Mouse (Mus musculus): ENCODE results near the gene Mei1.

Mei1 gene

DNA sequence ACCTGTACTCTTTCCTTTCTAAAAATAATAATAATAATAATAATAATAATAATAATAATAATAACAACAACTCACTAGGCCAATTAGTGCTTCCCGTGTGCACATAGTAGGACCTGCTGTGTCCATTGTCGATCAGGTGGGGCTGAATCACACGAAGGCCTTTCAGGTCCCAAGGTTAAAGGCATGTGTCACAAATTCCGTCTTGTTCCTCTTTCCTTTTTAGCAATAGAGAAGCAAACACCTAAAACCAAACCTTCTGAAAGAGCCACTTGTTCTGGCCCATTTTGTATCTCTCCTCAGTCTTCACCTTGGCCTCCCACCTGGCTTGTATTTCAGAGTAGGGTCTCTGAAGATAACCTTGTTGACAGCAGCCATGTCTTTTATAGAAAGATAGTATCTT lies 81.4 kb downstream of the Mei1 start:
- no peak for DNase-seq (ENCODE audit: low spot score in 2 of 2)

DNA sequence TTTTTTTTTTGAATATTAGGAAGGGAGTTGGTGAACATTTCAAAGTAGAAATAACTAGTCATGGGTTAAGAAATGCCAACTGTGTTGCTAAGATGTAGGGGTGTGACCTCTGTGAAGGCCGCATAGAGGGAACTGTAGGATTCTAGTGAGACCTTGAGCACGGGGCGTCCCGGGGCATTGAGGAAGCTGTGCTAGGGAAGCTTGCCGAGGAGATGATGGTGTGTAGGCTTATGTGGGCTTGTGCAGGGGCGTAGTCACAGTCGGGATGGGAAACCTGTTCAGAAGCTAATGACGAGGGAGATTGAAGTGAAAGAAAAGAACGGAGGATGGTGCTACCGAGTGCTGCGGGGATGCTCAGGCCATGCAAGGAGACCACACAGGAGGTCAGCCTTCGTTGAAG lies 82.2 kb downstream of the Mei1 start:
- DNase-seq (ENCODE audit: low spot score in 2 of 2): no peak

DNA sequence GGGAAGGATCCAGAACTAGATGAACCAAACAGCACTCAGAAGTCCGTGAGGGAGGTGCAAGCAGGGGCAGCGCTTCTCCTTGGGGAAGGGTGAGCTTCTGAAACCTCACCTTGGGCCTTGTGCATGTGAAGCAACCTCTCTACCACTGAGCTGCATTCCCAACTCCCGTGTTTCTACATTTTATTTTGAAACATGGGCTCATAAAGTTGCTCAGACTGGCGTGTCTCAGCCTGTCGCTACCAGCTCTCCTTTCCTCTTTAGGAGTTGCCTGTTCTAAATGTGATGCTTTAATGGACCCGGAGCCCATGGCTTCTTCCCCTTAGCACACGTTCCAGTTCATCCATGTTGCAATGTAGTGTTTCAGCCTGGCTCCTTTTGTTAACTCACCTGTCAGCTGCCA lies 82.6 kb downstream of the Mei1 start:
- no peak for DNase-seq (ENCODE audit: low spot score in 2 of 2)

DNA sequence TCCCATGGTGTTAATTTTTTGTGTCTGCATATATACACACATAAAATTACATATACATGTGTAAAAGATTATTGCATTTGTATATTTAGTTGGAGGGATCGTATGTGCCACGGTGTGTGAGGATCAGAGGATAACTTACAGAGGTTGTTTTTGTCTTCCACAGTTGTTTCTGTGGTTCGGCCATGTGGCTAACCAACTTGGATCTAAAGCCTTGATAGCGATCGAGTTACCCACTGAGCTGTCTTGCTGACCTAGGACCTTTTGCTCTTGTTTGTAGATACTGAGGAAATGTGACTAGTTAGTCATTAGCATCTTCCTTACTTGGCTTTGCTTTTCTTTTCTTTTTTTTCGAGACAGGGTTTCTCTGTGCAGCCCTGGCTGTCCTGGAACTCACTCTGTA lies 86.5 kb downstream of the Mei1 start:
- no peak for DNase-seq (ENCODE audit: low spot score in 2 of 2)

DNA sequence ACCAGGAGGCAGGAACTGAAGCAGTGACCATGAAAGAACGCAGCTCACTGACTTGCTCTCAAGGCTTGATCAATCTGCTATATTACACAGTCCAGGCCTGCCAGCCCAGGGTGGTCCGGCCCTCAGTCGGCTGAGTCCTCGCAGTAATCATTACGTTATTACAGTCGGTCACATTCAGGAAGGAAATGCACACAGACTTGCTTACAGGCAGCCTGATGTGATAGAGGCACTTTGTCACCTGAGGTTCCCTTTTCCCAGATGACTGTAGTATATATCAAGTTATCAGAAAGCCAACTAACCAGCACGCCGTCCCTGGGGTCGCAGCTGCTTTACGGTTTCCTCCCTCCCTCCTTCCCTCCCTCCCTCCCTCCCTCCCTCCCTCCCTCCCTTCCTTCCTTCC lies 87.1 kb downstream of the Mei1 start:
- no peak for DNase-seq (ENCODE audit: low spot score in 2 of 2)

DNA sequence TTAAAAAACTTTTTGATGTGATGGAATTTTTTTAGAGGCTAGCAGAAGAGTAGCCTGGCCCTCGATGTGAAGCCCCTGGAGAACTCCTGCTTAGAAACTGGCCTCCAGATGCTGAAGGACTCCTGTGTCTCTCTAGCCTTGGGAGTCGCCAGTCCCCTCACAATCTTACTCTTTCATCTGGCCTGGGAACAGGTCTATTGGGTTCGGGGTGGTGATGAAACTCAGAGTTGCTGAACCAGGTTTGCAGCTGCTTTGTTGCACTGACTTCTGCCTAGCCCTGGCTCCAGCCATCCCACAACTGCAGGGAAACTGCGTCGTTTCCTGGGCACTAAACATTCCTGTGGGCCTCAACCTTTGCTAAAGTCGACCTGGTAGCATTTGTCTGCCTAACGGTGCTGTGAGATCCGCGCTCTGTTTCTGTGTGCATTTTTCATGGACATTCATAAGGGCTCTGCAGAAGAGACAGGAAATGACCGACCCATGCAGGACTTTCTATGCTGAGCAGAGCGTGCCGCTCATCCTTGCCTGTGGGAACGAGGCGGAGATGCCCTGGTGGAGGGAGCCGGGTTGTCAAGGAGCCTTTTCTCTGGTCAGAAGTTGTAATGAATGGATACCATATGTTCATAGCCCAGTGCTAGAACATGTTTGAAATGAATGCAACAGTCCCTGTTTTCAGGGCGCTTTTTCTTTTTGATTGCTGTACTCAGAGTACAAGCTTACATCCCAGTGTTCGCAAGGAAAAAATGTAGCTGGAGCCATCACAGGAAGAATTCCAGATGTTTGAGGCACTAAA lies 88.6 kb downstream of the Mei1 start:
- no peak for DNase-seq (ENCODE audit: low spot score in 2 of 2)

DNA sequence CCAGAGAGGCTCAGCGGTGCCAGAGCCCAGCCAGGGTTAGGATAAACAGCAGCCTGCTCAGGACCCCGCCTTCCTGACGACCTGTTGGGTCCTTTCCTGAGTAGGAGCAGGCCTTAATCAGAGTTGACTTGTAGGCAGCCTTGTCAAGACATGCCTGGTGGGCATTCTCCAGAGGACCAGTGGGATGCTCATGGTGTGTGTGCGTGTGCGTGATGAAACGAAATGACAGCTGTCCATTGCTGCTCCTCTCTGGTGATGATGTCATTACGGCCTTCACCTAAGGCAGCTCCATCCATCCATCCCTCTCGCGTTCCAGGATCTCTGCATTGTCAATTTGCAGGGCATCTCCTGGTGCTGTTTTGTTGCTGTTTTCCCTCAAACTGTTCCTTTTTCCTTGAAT lies 89.7 kb downstream of the Mei1 start:
- no peak for DNase-seq (ENCODE audit: low spot score in 2 of 2)

DNA sequence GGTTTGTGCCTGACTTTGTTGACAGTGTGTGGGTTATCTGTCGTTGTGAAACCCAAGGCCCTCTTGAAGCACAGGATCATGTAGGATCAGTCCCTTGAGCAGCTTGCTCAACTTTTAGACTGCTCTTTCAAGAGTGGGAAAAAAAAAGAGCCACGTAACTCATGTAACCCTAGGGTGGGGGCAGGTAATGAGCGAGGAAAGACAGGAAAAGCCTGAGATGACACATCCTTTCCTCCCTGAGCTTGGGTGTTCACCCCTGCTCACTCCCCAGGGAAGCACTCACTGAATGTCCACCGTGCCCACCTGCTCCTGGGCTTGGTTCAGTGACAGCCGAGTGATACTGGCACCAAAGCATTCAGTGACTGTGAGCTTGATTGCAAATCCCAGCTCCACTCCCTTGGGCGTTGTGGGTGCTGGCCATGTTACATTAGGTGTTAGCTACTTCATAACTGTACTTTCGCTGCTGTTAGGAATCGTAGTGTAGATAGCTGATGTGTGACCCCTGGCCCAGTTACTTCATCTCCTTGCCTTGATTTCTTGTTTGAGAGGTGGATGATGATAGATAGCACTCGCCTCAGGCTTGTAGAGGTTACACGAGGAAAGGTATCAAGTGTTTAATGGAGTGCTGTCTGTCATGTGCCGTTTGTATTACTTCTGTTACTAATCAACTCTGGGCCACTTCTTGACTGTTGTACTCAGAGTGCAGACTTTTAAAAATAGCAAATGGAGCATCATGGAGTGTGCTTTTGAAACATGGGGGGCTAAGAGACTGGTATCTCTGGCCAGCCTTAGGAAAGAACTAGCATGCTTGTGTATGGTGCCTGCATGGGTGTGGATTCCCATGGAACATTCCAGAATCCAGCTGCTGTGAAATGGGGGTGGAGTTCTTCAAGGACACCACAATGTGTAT lies 91.2 kb downstream of the Mei1 start:
- DNase-seq (ENCODE audit: low spot score in 2 of 2): no peak

DNA sequence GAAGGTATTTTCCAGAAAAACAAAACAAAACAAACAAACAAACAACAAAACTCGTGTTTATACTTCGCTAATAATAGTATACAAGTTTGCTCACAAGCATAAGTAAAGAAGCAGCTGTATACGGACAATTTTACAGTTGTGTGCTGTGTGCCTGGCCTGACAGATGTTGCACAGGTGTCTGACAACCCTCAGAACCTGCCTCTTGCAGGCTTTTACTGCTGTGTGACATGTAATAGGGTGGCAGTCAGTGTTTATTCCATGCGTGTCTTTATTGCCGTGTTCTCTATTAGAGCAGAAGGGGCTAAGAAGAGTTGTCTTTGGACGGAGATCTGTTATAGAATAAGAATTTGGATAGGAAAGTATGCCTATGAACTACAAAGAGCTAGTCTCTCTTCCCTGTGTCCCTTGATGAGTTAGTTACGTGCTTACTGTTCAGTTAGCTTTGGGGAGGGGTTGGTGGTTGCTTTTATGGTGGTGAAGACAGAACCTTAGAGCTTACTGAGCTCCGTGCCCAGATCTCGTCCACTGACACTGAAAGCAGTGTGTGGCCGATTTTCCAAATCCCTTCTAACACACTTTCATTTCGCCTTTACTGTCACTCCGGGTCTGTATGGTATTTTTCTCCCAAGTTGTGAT lies 92.3 kb downstream of the Mei1 start:
- DNase-seq (ENCODE audit: low spot score in 2 of 2): no peak

DNA sequence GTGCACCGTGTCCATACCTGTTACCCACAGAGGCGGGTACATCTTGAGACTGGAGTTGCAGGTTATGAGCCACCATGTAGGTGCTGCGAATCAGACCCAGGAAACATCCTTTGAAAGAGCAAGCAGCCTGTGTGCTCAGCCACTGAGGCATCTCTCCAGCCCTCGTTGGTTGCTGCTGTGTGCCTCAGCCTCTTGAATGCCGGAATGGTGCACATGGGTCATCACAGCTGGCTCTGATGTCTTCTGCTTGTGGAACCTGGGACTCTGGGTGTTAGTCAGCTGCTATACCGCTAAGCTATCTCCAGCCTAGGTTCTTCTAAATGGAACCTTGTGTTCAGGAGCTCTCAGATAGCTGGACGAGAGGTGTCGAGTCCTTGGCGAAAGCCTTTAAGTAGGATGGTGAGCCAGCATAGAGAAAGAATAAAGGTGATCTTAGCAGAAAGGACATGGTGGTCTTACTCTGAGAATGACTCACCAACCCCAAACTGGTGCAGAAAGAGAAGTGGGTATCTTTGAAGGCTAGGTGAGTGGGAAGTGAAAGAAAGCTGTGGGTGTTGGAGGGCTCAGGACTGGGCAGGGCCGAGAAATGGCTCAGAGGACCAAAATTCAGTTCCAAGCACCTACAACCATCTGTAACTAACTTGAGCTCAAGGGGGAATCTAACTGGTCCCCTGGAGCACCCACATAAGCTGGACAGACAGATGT lies 93.7 kb downstream of the Mei1 start:
- no peak for DNase-seq (ENCODE audit: low spot score in 2 of 2)

DNA sequence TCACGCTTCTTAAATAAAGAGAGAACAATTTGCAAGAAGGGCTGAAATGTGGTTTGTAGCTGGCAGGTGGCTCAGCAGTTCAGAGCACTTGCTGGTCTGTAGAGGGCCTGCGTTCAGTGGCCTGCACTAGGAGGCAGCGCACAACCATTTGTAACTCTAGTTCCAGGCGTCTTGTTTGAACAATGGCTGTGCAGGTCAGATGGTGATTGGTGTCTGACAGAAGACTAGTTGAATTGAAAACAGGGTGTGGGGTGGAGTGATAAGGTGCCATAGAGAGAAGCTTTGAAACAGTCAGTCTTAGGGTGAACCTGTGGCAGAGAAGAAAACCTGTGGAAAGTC lies 94.2 kb downstream of the Mei1 start:
- DNase-seq (ENCODE audit: low spot score in 2 of 2): no peak

DNA sequence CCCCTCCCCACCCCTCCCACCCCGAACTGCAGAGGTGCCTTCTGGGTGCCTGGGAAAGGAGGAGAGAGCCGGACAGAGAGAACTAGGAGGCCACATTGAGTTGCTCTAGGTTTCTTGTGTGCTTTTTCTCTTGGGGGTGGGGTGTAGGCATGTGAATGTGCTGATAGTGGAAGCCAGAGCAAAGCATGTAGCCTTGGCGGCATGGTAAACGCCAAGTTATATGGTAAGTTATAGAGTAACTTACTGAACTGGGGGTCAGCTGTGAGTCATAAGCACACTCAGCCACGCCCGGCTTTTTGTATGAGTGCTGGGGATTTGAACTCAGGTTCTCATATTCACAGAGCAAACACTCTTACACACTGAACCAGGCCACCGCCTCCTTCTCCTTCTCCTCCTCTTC lies 94.7 kb downstream of the Mei1 start:
- DNase-seq (ENCODE audit: low spot score in 2 of 2): no peak

DNA sequence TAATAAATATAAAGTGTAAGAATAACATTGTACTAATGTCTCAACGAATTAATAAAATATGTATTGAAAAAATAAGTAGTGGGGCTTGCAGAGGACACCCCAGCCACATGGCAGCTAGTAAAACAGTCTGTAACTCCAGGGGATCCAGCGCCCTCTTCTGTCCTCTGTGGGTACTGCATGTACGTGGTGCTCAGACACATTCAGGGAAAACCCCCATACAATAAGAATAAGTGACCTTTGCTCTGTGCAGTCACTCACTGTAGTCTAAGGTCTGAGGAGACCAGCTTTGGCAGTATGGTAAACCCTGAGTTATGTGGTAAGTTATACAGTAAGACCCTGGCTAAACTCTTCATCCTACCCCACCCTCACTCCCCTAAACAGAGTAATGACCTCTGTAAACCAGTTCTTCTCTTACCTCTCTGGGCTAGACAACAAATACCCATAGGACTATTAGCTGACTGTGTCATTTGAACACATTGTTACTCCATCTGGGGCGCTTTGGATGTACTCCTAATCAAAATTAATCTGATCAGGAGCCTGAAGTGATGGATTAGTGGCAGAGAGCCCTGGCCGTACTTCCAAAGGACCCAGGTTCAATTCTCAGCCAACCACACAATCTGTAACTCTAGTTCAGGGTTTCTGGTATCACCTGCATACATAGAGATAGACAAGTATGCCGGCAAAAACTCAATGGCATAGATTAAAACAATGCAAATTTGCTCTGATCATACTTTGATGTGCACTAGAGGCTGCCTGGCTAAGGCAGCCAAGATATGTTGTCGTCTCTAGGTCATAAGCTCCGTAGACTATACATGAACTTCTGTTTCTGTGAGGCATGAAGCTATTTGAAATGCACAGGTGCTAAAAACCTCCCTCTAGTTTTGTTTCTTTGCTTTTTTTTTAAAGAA lies 95.8 kb downstream of the Mei1 start:
- DNase-seq (ENCODE audit: low spot score in 2 of 2): peak; percentile 90 to 97

DNA sequence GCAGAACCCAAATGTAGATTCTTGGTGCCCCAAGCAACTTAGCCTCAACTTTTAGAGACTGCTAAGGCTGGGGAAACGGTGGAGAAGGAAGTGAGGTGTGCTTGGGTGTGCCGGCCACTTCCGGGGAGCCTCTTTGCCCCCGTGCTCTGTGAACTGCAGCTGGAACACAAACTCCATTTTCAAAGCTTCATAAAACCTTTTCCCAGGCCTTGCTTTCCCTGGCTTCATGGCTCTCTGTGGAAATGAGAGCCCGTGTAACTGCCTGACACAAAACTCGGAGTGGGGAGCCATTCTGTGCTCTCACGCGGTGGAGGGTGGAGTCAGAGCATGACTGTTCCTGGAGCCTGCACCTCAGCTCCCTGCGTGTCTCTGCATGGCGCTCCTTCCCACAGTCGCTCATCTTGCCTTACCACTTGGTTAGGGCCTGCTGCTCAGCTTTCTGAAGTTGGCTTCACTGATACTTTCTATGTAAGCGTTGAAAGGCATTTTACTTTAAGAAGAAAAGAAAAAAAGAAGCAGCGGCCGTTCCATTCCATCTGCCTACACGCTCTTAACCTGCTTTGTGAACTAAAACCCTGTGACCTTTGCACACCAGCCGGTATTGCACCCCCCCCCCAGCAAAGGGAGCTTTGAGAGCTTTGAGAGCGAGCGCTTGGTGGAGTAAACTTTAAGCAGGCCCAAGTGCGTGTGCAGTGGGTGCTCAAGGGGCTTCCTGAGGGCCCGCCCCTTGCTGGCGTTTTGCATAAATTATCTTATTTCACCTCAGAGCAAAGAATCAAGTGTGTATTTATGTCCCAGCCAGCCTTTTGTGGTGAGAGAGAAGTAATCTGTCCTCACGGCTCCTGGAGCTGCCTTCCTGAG lies 96.7 kb downstream of the Mei1 start:
- DNase-seq (ENCODE audit: low spot score in 2 of 2): no peak

DNA sequence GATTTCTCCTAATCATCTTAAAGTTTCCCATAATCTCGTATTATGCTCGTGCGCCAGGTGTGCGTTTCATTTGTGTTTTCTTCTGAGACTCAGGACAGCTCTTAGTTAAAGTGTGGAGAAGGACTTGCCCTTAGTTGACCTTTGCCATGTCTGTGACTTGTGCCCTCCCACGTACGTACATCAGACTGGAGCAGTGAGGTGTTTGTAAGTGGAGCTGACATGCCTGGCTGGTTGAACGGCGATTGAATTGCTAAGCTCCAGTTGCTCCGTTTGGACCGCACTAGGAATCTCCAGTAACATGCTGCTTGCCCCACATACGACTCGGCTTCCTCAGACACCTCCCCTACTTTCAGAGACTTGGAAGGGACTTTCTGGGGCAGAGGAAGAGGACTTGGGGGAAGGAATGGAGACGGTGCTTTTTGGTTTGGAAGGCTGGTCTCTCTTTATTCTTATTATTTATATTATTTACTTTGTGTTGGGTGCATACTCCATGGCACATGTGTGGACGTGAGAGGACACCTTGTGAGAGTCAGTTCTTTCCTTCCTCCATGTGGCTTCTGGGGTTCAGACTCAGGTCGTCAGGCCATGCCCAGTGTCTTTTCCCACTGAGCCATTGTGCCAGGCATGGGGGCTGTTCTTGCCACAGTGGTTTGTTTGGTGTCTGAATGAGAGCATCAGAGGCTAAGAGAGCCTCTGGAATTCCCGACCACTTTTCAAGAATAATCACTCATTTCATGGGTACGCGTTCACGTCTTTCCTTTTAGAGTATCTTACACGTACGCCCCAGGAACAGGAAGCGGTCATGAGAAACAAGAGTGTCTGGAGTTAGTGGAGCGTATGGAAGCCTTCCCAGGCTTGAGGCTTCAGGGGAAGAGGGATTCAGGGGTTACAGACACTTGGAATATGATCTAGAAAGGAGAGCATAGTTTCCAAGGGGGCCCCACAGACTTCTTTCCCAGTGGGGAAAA lies 97.7 kb downstream of the Mei1 start:
- DNase-seq (ENCODE audit: low spot score in 2 of 2): no peak

DNA sequence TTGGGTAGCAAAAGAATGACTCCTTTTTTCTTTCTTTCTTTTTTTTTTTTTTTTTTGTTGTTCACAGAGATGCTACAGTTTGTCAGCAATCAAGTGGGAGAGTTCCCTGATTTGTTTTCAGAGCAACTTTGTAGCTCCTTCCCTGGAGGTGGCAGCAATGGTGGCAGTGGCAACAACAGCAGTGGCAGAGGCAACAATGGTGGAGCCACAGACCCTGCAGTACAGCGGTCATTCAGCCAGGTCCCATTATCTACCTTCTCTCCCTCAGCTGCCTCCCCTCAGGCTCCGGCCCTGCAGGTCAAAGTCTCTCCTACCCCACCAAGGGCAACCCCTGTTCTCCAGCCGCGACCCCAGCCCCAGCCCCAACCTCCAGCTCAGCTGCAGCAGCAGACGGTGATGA lies 99.9 kb downstream of the Mei1 start:
- peak in 1 of 2 experiments; percentile 60 for DNase-seq (ENCODE audit: low spot score in 2 of 2)

DNA sequence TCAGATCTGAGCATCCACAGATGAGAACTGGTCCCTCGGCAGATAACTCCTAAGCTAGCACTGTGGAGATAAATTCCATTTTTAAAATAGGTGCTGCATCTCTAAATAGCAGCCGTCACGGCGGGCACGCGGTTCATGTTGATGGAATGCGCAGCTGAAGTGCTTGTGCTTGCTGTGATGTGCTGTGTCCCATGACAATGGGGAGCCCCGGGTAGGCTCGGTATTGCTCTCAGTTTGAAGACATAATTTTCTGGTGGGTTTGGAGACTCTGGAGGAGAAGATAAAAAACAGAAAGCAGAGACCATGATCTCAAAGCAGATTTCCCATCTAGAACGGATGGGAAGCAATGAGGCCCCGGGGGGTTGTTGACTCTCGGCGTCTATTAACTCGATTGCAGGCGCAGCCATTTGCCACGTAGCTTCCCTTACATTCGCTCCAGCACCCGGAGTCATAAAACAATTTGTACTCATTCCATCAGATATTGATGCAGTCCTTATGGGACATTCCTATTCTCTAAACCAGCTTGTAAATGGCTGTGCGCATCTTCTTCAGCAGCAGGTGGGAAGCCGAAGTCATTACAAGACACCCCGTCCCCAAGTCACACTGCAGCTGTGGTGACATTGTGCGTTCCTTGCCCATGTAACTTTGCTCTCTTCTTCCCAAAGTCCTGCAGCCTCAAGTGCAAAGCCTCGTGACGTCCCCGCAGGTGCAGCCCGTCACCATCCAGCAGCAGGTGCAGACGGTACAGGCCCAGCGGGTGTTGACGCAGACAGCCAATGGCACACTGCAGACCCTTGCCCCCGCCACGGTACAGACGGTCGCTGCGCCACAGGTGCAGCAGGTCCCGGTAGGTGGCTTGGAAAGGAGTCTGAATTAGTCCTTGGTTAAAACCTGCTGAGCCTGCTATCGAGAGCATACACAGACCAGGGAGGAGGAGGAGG lies 100.9 kb downstream of the Mei1 start:
- DNase-seq (ENCODE audit: low spot score in 2 of 2): no peak

DNA sequence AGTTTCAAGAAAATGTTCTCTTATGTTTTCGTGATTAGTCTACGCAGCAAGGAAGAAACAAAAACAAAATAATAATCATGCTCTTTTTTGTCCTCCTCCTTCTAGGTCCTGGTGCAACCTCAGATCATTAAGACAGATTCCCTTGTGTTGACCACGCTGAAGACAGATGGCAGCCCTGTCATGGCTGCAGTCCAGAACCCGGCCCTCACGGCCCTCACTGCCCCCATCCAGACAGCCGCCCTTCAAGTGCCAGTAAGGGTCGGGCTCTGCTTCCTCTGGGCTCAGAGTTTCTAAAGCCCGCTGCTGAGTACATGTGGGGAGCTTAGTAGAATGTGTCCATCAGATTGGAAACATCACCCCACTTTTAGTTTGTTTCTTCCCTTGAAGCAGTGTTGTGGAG lies 102.9 kb downstream of the Mei1 start:
- DNase-seq (ENCODE audit: low spot score in 2 of 2): no peak
